Mouse (Mus musculus) hindbrain, embryonic 12.5 days (tissue): ENCODE measurements around the gene Amh. TPM values are rescaled to one million over a fixed set of nuclear protein-coding genes. Genes with fewer than 3 reads are reported as not detected.

Source experiments
- ATAC-seq: fragments of 200-750 bp; cut with Nextera tagmentation; 2 replicates; pipeline ENCODE4 v1.8.0; 2017; ENCODE audit warnings: moderate TSS enrichment; ENCODE audit not compliant: low FRiP score
- H3K27ac ChIP-seq: fragments of 300-500 bp; sonication (generic); 2 replicates; pipeline ENCODE4 v1.5.1; 2016; ENCODE audit warnings: mild to moderate bottlenecking
- H3K27me3 ChIP-seq: fragments of 300-500 bp; sonication (generic); 2 replicates; pipeline ENCODE4 v1.6.1; 2016; ENCODE audit warnings: mild to moderate bottlenecking
- H3K36me3 ChIP-seq: fragments of 300-500 bp; sonication (generic); 2 replicates; pipeline ENCODE4 v1.6.1; 2016; ENCODE audit warnings: mild to moderate bottlenecking
- H3K4me1 ChIP-seq: fragments of 300-500 bp; sonication (generic); 2 replicates; pipeline ENCODE4 v1.6.1; 2016
- H3K4me2 ChIP-seq: fragments of 300-500 bp; sonication (generic); replicated peaks from 2 replicates; pipeline ENCODE4 v1.6.1; 2016; ENCODE audit warnings: mild to moderate bottlenecking
- H3K4me3 ChIP-seq: fragments of 300-500 bp; sonication (generic); 2 replicates; pipeline ENCODE4 v1.5.1; 2016; ENCODE audit warnings: mild to moderate bottlenecking
- H3K9ac ChIP-seq: fragments of 300-500 bp; sonication (generic); 2 replicates; pipeline ENCODE4 v1.6.1; 2016; ENCODE audit warnings: mild to moderate bottlenecking, moderate library complexity
- H3K9me3 ChIP-seq: fragments of 300-500 bp; sonication (generic); replicated peaks from 2 replicates; pipeline ENCODE4 v1.6.1; 2016; ENCODE audit warnings: mild to moderate bottlenecking
- WGBS: fragments of 180-500 bp; shearing (Covaris S2); methylation state at CpG from one replicate; pipeline ENCODE4 v1.1.7; 2016; 5-methylcytosine and 5-hydroxymethylcytosine counted together
- polyA plus RNA-seq: library from polyadenylated mRNA; unstranded; fragments of >200 nt; fragmentation: Nextera tagmentation; extraction: Ambion mirVana; gene quantifications from 2 replicates; pipeline ENCODE4 v1.2.1, GENCODE M21; 2016

Amh gene
- polyA plus RNA-seq, 1 experiment from 2014 or later, result not detected

DNA sequence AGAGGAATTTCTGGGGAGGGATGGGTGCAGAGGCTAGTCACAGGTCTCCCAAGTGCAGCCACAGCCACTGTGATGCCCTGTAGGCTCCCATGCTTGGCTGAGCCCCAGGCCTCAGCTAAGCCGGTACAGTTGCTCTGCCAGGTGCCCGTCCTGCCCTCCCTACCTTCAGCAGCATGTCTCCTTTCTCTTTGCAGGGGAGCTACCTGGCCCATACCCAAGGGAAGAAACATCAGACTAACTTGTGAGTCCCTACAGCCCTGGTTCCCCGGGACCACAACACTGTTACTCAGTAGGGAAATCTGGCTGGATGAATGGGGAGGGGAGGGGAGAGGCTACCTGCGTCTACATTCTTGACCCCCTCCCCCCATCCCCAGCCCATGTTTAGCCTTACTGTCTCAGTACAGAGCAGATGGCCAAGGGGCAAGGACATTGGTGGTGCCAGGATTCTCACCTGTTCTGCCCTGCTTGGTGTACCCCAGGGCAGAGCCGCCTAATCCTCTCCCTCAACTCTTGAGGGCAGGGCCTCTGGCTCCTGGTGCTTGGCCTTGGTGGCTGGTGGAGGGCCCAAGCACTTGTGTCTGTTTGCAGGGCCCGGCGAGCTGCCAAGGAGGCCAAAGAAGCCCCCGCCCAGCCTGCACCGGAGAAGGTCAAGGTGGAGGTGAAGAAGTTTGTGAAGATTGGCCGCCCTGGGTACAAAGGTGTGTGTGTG lies 2.7 kb upstream of the Amh start:
- no peak for ATAC-seq
- Histone ChIP-seq H3K4me3 (no peak overlapping the region), H3K27me3 (peaks cover 26% of the 10 kb centered on the region), H3K27ac (no peak overlapping the region), H3K4me1 (peaks cover 30% of the 10 kb centered on the region), H3K4me2 (no peak overlapping the region), H3K9ac (no peak overlapping the region), H3K36me3 (peaks cover 50% of the 10 kb centered on the region), H3K9me3 (no peaks in the 10 kb centered on the region)
- 97% methylated on average over 10 of the region's 10 CpGs for whole genome bisulfite sequencing

DNA sequence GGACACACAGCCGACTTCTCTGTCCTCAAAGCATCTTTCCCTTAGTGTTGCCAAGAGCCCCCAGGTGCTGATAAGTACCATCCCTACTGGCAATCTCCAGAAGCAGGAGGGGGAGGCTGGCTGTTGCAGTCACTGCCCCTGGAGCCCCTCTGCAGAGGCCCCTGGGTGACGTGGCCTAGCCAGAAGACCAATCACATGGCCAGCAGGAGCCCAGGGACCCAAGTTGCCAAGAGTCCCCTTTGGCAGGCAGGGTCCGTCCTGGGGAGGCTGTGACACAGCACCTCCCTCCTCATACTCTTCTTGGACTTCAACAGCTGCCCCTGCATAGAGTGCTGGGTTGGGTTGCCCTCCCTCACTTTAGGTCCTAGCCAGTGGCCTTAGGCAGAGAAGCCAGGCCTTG lies 2.0 kb upstream of the Amh start:
- peaks cover 50% of the 10 kb centered on the region for H3K36me3 ChIP-seq
- H3K27me3 ChIP-seq, result peaks cover 27% of the 10 kb centered on the region
- 83% methylated on average over 3 of the region's 3 CpGs for WGBS
- peaks cover 36% of the 10 kb centered on the region for H3K4me1 ChIP-seq
- ATAC-seq, result no peak
- no peak overlapping the region for H3K4me3 ChIP-seq
- no peak overlapping the region for H3K4me2 ChIP-seq
- no peak overlapping the region for H3K9ac ChIP-seq
- no peaks in the 10 kb centered on the region for H3K9me3 ChIP-seq
- no peak overlapping the region for H3K27ac ChIP-seq

DNA sequence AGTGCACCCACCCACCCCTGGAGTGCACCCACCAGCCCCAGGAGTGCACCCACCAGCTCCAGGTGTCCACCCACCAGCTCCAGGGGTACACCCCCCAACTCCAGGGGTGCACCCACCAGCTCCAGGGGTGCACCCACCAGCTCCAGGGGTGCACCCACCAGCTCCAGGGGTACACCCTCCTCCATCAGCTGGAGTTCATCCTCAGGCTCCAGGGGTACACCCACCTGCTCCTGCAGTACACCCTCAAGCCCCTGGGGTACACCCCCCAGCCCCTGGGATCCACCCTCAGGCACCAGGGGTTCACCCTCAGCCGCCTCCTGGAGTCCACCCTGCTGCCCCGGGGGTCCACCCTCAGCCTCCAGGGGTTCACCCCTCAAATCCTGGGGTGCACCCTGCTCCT lies 703 bp upstream of the Amh start:
- WGBS, result 93% methylated on average over 2 of the region's 2 CpGs
- Histone ChIP-seq H3K36me3 (peaks cover 50% of the 10 kb centered on the region), H3K27ac (no peak overlapping the region), H3K4me1 (peaks cover 46% of the 10 kb centered on the region), H3K9me3 (no peaks in the 10 kb centered on the region), H3K4me3 (no peak overlapping the region), H3K4me2 (no peak overlapping the region), H3K27me3 (peaks cover 41% of the 10 kb centered on the region), H3K9ac (no peak overlapping the region)
- ATAC-seq, result no peak

DNA sequence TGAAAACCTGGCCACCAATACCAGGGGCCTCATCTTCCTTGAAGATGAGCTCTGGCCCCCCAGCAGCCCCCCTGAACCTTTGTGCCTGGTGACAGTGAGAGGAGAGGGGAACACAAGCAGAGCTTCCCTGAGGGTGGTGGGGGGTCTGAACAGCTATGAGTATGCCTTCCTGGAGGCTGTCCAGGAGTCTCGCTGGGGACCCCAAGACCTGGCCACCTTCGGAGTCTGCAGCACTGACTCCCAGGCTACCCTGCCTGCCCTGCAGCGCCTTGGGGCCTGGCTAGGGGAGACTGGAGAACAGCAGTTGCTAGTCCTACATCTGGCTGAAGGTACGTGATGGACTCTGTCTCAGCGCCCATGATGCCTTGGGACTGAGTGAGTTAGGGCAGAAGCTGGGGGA lies 279 bp downstream of the Amh start:
- Histone ChIP-seq H3K4me2 (no peak overlapping the region), H3K36me3 (peaks cover 46% of the 10 kb centered on the region), H3K9me3 (no peaks in the 10 kb centered on the region), H3K27ac (no peak overlapping the region), H3K4me3 (no peak overlapping the region), H3K9ac (no peak overlapping the region), H3K4me1 (peaks cover 42% of the 10 kb centered on the region), H3K27me3 (peaks cover 49% of the 10 kb centered on the region)
- ATAC-seq, result no peak
- 81% methylated on average over 5 of the region's 5 CpGs for WGBS

DNA sequence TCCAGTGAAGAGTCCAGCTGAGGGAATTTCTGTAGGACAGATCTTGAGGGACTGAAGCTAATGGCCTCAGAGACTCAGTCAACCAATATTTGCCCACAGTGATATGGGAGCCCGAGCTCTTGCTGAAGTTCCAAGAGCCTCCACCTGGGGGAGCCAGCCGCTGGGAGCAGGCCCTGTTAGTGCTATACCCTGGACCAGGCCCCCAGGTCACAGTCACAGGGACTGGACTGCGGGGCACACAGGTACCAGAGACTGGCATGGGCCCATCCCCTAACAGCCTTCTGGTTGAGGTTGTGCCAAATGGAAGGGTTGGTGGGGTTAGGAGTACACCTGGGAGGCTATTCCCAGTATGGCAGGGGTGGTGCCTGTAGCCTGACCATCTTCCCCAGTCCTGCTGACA lies 882 bp downstream of the Amh start:
- H3K4me1 ChIP-seq, result peaks cover 41% of the 10 kb centered on the region
- H3K4me2 ChIP-seq, result no peak overlapping the region
- H3K9me3 ChIP-seq, result no peaks in the 10 kb centered on the region
- H3K4me3 ChIP-seq, result 0 out of 2 replicates have a peak overlapping the region, but pooled peaks have one; percentile 47
- no peak overlapping the region for H3K27ac ChIP-seq
- peak; percentile 31 for ATAC-seq
- peaks cover 46% of the 10 kb centered on the region for H3K36me3 ChIP-seq
- 23% methylated on average over 3 of the region's 3 CpGs for WGBS
- peak overlapping the region; percentile 76; the same call in 1 of the 2 replicates for H3K9ac ChIP-seq
- H3K27me3 ChIP-seq, result peaks cover 55% of the 10 kb centered on the region

DNA sequence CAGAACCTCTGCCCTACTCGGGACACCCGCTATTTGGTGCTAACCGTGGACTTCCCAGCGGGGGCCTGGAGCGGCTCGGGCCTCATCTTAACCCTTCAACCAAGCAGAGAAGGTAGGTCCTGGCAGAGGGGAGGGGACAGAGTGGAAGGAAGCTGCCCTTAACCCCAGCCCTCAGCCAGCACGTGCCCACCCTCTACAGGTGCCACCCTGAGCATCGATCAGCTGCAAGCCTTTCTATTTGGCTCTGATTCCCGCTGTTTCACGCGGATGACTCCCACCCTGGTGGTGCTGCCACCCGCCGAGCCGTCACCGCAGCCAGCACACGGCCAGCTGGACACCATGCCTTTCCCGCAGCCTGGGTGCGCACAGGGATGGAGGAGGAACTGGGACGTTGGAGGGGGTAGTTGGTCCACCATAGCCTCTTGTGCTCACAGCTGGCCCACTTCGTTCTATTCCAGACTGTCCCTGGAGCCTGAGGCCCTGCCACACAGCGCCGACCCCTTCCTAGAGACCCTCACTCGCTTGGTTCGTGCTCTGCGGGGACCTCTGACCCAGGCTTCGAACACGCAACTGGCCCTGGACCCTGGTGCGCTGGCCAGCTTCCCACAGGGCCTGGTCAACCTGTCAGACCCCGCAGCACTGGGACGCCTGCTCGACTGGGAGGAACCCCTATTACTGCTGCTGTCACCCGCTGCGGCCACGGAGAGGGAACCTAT lies 1.5 kb downstream of the Amh start:
- Histone ChIP-seq H3K27ac (peak overlapping the region; percentile 76), H3K27me3 (peaks cover 60% of the 10 kb centered on the region), H3K4me1 (peaks cover 41% of the 10 kb centered on the region), H3K4me3 (peak overlapping the region; percentile 47), H3K4me2 (peak overlapping the region; percentile 98), H3K36me3 (peaks cover 40% of the 10 kb centered on the region), H3K9ac (peak overlapping the region; percentile 76), H3K9me3 (no peaks in the 10 kb centered on the region)
- peak; percentile 15; the same call in 1 of the 2 replicates for ATAC-seq
- WGBS, result 36% methylated on average over 34 of the region's 34 CpGs

DNA sequence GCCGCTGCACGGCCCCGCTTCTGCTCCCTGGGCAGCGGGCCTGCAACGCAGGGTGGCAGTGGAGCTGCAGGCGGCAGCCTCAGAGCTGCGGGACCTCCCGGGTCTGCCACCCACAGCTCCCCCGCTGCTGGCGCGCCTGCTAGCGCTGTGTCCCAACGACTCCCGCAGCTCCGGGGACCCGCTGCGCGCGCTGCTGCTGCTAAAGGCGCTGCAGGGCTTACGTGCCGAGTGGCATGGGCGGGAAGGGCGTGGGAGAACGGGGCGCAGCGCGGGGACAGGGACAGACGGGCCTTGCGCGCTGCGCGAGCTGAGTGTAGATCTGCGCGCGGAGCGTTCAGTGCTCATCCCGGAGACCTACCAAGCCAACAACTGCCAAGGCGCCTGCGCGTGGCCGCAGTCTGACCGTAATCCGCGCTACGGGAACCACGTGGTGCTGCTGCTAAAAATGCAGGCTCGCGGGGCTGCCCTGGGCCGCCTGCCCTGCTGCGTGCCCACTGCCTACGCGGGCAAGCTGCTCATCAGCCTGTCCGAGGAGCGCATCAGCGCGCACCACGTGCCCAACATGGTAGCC lies 2.1 kb downstream of the Amh start:
- H3K9me3 ChIP-seq, result no peaks in the 10 kb centered on the region
- peaks cover 41% of the 10 kb centered on the region for H3K4me1 ChIP-seq
- under 1% methylated on average over 58 of the region's 58 CpGs for WGBS
- peaks cover 34% of the 10 kb centered on the region for H3K36me3 ChIP-seq
- peak overlapping the region; percentile 98 for H3K4me2 ChIP-seq
- peak overlapping the region; percentile 47 for H3K4me3 ChIP-seq
- ATAC-seq, result peak; percentile 78
- peaks cover 63% of the 10 kb centered on the region for H3K27me3 ChIP-seq
- H3K9ac ChIP-seq, result peak overlapping the region; percentile 76
- peak overlapping the region; percentile 76 for H3K27ac ChIP-seq

DNA sequence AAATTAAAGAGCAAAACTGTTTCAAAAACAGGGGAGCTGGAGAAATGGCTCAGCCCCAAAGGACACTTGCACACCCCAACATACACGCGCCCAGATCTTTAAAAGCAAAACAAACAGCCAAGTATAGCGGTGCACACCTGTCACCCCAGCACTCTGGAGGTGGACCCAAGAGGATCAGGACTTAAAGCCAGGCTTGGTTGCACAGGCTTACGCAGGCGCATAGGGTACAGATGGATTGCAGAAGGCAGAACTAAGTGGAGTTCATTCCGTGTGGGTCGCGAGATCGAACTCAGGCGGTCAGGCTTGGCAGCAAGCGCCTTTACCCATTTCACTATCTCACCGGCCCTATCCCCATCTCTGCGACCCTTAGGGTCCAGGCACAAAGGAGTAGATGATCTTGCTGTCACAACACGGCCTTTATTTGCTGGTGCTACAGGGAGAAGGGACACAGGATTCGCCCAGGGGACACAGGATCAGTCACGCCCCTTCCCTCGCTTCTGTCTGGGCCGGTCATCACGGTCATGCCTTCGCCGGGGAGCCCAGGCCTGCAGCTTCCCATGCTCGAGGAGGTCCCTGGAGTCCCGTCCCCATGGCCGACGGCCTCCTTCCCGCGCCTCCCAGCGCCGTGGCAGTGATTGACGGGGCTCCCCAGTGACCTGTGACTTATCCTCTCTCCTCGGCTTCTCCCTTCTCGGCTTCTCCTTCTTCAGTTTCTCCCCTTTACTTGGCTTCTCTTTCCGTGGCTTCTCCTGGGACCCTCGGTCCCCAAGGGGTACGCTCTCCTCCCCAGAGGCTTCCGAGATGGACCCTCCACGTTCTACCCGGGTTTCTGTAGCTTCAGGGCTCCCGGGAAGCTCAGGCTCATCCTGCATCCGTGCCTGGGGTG lies 3.3 kb downstream of the Amh start:
- peak overlapping the region; percentile 19 for H3K4me3 ChIP-seq
- H3K36me3 ChIP-seq, result peaks cover 22% of the 10 kb centered on the region
- H3K27ac ChIP-seq, result 0 out of 2 replicates have a peak overlapping the region, but pooled peaks have one; percentile 76
- H3K9ac ChIP-seq, result 0 out of 2 replicates have a peak overlapping the region, but pooled peaks have one; percentile 76
- 17% methylated on average over 40 of the region's 40 CpGs for WGBS
- H3K4me2 ChIP-seq, result peak overlapping the region; percentile 98
- ATAC-seq, result no peak
- H3K4me1 ChIP-seq, result peaks cover 41% of the 10 kb centered on the region
- H3K27me3 ChIP-seq, result peaks cover 65% of the 10 kb centered on the region
- H3K9me3 ChIP-seq, result no peaks in the 10 kb centered on the region

DNA sequence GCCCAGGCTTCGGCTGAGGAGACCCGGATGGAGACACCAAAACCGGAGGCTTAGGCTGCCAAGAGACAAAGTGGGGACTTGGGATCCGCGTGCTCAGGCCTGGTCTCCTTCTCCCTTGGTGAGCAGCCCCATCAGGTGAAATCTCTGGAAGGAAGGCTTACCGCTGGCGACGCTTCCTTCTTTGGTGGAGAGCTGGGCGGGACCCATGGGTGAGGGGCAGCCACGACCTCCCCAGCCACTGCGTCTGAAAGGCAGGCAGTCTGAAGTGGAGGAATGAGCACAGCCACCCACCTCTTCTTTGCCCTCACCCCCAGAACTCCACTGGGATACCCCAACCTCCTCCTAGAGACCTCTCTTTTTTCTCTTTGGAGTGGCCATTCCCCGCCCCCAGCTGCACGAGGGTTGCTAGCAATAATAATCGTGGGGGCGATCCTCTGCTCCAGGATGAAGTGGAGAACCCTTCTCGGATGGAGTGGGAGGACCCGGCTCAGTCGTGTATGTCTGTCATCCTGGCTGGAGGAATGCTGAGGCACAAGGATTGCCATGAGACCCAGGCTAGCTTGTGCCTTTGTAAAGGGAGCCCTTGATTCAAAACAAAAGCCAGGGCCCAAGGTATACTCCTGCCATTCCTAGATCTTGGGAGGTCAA lies 4.1 kb downstream of the Amh start:
- H3K4me3 ChIP-seq, result peak overlapping the region; percentile 19
- H3K4me1 ChIP-seq, result peaks cover 41% of the 10 kb centered on the region
- peaks cover 14% of the 10 kb centered on the region for H3K36me3 ChIP-seq
- ATAC-seq, result no peak
- H3K4me2 ChIP-seq, result peak overlapping the region; percentile 38
- no peaks in the 10 kb centered on the region for H3K9me3 ChIP-seq
- H3K9ac ChIP-seq, result 0 out of 2 replicates have a peak overlapping the region, but pooled peaks have one; percentile 33
- peaks cover 69% of the 10 kb centered on the region for H3K27me3 ChIP-seq
- H3K27ac ChIP-seq, result no peak overlapping the region
- WGBS, result 5% methylated on average over 18 of the region's 18 CpGs

DNA sequence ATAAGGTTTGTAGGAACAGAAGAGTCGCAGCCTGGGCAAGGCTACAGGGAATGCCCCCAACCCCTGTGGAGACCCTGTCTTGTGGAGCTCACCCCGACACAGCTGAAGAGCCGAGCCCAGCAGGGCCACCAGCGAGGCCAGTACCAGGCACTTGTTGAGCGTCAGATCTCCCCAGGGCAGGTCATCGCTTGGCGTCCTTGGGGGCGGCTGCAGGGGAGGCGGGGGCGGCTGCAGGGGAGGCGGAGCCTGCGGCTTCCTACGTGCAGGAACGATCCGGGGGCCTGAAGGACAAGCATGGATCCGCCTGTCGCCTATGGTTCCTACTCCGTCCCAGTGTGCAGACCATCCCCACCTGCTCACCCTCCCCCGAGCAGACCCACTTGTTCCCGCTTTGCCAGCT lies 5.0 kb downstream of the Amh start:
- ATAC-seq, result no peak
- Histone ChIP-seq H3K4me3 (no peak overlapping the region), H3K4me2 (peak overlapping the region; percentile 23; the same call in 1 of the 2 replicates), H3K4me1 (peaks cover 41% of the 10 kb centered on the region), H3K9me3 (no peaks in the 10 kb centered on the region), H3K27me3 (peaks cover 62% of the 10 kb centered on the region), H3K27ac (no peak overlapping the region), H3K36me3 (peaks cover 4% of the 10 kb centered on the region; the same call in 1 of the 2 replicates), H3K9ac (no peak overlapping the region)
- WGBS, result 5% methylated on average over 20 of the region's 20 CpGs

DNA sequence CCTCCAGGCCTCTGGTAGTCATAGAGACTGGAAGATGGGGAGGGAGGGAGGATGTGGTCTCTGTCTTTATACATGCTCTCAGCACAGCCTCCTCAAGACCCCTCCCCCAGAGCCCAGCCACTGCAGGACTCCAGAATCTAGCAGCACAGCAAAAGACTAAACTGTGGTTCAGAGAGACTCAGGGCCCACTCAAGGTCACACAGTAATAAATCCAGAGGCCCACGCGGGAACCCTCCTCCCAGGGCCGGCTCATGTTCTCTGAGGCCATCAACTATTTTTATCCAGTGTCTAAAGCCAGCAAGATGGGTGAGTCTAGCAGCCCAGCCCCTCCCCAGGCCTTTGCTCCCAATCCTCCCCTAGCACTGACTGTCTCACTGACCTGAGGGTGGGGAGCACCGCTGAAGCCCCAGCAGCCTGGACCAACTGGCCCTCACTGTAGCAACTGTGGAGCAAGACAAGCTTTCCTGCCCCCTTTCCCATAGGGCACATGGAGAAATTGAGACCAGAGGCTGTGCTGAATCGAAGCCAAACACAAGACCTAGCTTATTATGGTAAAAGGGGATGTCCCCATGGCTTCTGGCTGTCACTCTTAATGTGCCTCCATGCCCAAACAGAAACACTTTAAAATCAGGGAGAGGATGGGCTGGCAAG lies 7.5 kb downstream of the Amh start:
- no peaks in the 10 kb centered on the region for H3K36me3 ChIP-seq
- WGBS, result 67% methylated on average over 5 of the region's 5 CpGs
- no peak for ATAC-seq
- H3K4me1 ChIP-seq, result peaks cover 23% of the 10 kb centered on the region
- H3K4me3 ChIP-seq, result no peak overlapping the region
- no peak overlapping the region for H3K4me2 ChIP-seq
- H3K9ac ChIP-seq, result no peak overlapping the region
- peaks cover 42% of the 10 kb centered on the region for H3K27me3 ChIP-seq
- H3K9me3 ChIP-seq, result no peaks in the 10 kb centered on the region
- no peak overlapping the region for H3K27ac ChIP-seq
